Mouse (Mus musculus) embryonic facial prominence, embryonic 14.5 days (tissue): ENCODE measurements around the gene Ankrd12. TPM values are rescaled to one million over a fixed set of nuclear protein-coding genes. Genes with fewer than 3 reads are reported as not detected.
A peak's percentile ranks its signal among the peaks of the same experiment; 100 is the strongest.

ENCODE experiments used
- ATAC-seq: fragments of 200-750 bp; cut with Nextera tagmentation; 2 replicates; pipeline ENCODE4 v1.8.0; 2017; ENCODE audit warnings: low read depth, moderate number of reproducible peaks, moderate TSS enrichment
- DNase-seq: peaks from one replicate; pipeline ENCODE4 v3.0.0-alpha.2; 2015; ENCODE audit warnings: low spot score
- H3K27ac ChIP-seq: fragments of 300-500 bp; sonication (generic); replicated peaks from 2 replicates; pipeline ENCODE4 v1.5.1; 2014; ENCODE audit warnings: low read depth, mild to moderate bottlenecking, low read length, moderate library complexity
- H3K27me3 ChIP-seq: fragments of 300-500 bp; sonication (generic); replicated peaks from 2 replicates; pipeline ENCODE4 v1.6.1; 2014; ENCODE audit warnings: low read length; ENCODE audit not compliant: control insufficient read depth, insufficient read depth
- H3K36me3 ChIP-seq: fragments of 300-500 bp; sonication (generic); 2 replicates; pipeline ENCODE4 v1.6.1; 2014; ENCODE audit warnings: low read length, mixed read lengths; ENCODE audit not compliant: control insufficient read depth, insufficient read depth
- H3K4me1 ChIP-seq: fragments of 300-500 bp; sonication (generic); 2 replicates; pipeline ENCODE4 v1.6.1; 2014; ENCODE audit warnings: antibody characterized with exemption, low read length; ENCODE audit not compliant: control insufficient read depth, insufficient read depth
- H3K4me2 ChIP-seq: fragments of 300-500 bp; sonication (generic); 2 replicates; pipeline ENCODE4 v1.6.1; 2014; ENCODE audit warnings: low read depth, mild to moderate bottlenecking, low read length, moderate library complexity, mixed read lengths
- H3K4me3 ChIP-seq: fragments of 300-500 bp; sonication (generic); 2 replicates; pipeline ENCODE4 v1.5.1; 2014; ENCODE audit warnings: low read depth, mild to moderate bottlenecking, low read length
- H3K9ac ChIP-seq: fragments of 300-500 bp; sonication (generic); 2 replicates; pipeline ENCODE4 v1.6.1; 2014; ENCODE audit warnings: low read depth, mild to moderate bottlenecking, low read length, moderate library complexity, mixed read lengths
- H3K9me3 ChIP-seq: fragments of 300-500 bp; sonication (generic); 2 replicates; pipeline ENCODE4 v1.6.1; 2016; ENCODE audit warnings: low read length; ENCODE audit not compliant: control insufficient read depth
- WGBS: fragments of 180-500 bp; shearing (Covaris S2); extraction: QIAGEN DNeasy Blood & Tissue Kit; methylation state at CpG from one replicate; pipeline ENCODE4 v1.1.7; 2014; 5-methylcytosine and 5-hydroxymethylcytosine counted together
- polyA plus RNA-seq: library from polyadenylated mRNA; unstranded; fragments of >200 nt; fragmentation: Nextera tagmentation; extraction: Ambion mirVana; gene quantifications from 2 replicates; pipeline ENCODE4 v1.2.1, GENCODE M21; 2014

The Ankrd12 gene
- polyA plus RNA-seq, 1 experiment from 2014 or later: 25.2 TPM

GRCm38 (mm10) chr17:65967751-65968150, 109.1 kb downstream of the Ankrd12 start:
- DNase-seq (no peak), ATAC-seq (no peak)
- Histone ChIP-seq H3K27me3 (no peaks in the 10 kb centered on the region), H3K4me3 (no peak overlapping the region), H3K27ac (no peak overlapping the region), H3K4me1 (no peaks in the 10 kb centered on the region), H3K9ac (no peak overlapping the region), H3K36me3 (0 out of 2 replicates have a peak, but pooled peaks cover 4% of the 10 kb centered on the region), H3K4me2 (no peak overlapping the region), H3K9me3 (no peaks in the 10 kb centered on the region)
- WGBS: 62% methylated on average over 11 of the region's 11 CpGs

GRCm38 (mm10) chr17:65962263-65962662, 114.6 kb downstream of the Ankrd12 start:
- Histone ChIP-seq H3K9me3 (no peaks in the 10 kb centered on the region), H3K36me3 (no peaks in the 10 kb centered on the region), H3K27ac (no peak overlapping the region), H3K4me1 (peaks cover 4% of the 10 kb centered on the region; the same call in 1 of the 2 replicates), H3K4me3 (no peak overlapping the region), H3K4me2 (no peak overlapping the region), H3K9ac (no peak overlapping the region), H3K27me3 (no peaks in the 10 kb centered on the region)
- DNase-seq (no peak), ATAC-seq (no peak)
- WGBS: 92% methylated on average over 2 of the region's 2 CpGs

- no peaks in the 10 kb centered on the region for H3K36me3 ChIP-seq
- 0 out of 2 replicates have a peak, but pooled peaks have one; percentile 12 for ATAC-seq
- H3K4me2 ChIP-seq: no peak overlapping the region
- no peak overlapping the region for H3K4me3 ChIP-seq
- DNase-seq: no peak
- no peak overlapping the region for H3K27ac ChIP-seq
- H3K27me3 ChIP-seq: no peaks in the 10 kb centered on the region
- H3K9ac ChIP-seq: no peak overlapping the region
- 91% methylated on average over 2 of the region's 2 CpGs for WGBS
- H3K4me1 ChIP-seq: peaks cover 4% of the 10 kb centered on the region; the same call in 1 of the 2 replicates
- no peaks in the 10 kb centered on the region for H3K9me3 ChIP-seq
Measured at GRCm38 (mm10) chr17:65961606-65962136, 115.2 kb downstream of the Ankrd12 start.

GRCm38 (mm10) chr17:65959011-65959410, 117.9 kb downstream of the Ankrd12 start:
- ATAC-seq (no peak), DNase-seq (no peak)
- no peak overlapping the region for H3K27ac ChIP-seq
- no peaks in the 10 kb centered on the region for H3K36me3 ChIP-seq
- no peak overlapping the region for H3K4me3 ChIP-seq
- no peak overlapping the region for H3K4me2 ChIP-seq
- no peak overlapping the region for H3K9ac ChIP-seq
- no peaks in the 10 kb centered on the region for H3K27me3 ChIP-seq
- WGBS: 69% methylated on average over 3 of the region's 3 CpGs
- no peaks in the 10 kb centered on the region for H3K9me3 ChIP-seq
- H3K4me1 ChIP-seq: peaks cover 4% of the 10 kb centered on the region; the same call in 1 of the 2 replicates

- H3K27ac ChIP-seq: no peak overlapping the region
- ATAC-seq: no peak
- WGBS: 88% methylated on average over 1 of the region's 1 CpGs
Measured at GRCm38 (mm10) chr17:65958366-65958765, 118.5 kb downstream of the Ankrd12 start.

GRCm38 (mm10) chr17:65957782-65958325, 119.0 kb downstream of the Ankrd12 start:
- peak overlapping the region; percentile 44; the same call in 1 of the 2 replicates for H3K27ac ChIP-seq
- DNase-seq (no peak), ATAC-seq (peak; percentile 15; the same call in 1 of the 2 replicates)
- no peaks in the 10 kb centered on the region for H3K36me3 ChIP-seq
- no peak overlapping the region for H3K4me3 ChIP-seq
- H3K4me1 ChIP-seq: peaks cover 4% of the 10 kb centered on the region; the same call in 1 of the 2 replicates
- H3K27me3 ChIP-seq: no peaks in the 10 kb centered on the region
- H3K9me3 ChIP-seq: no peaks in the 10 kb centered on the region
- H3K9ac ChIP-seq: no peak overlapping the region
- H3K4me2 ChIP-seq: no peak overlapping the region
- WGBS: 75% methylated on average over 8 of the region's 8 CpGs

More at GRCm38 (mm10) chr17:65958366-65958765, 118.5 kb downstream of the Ankrd12 start:
- Histone ChIP-seq H3K9me3 (no peaks in the 10 kb centered on the region), H3K4me2 (no peak overlapping the region), H3K36me3 (no peaks in the 10 kb centered on the region), H3K9ac (no peak overlapping the region), H3K4me3 (no peak overlapping the region), H3K4me1 (peaks cover 4% of the 10 kb centered on the region; the same call in 1 of the 2 replicates), H3K27me3 (no peaks in the 10 kb centered on the region)
- no peak for DNase-seq

- H3K4me2 ChIP-seq: no peak overlapping the region
- peaks cover 4% of the 10 kb centered on the region; the same call in 1 of the 2 replicates for H3K4me1 ChIP-seq
- WGBS: 65% methylated on average over 14 of the region's 14 CpGs
- peak overlapping the region; percentile 44; the same call in 1 of the 2 replicates for H3K27ac ChIP-seq
- no peak overlapping the region for H3K4me3 ChIP-seq
- DNase-seq (peak; percentile 50), ATAC-seq (peak; percentile 45; the same call in 1 of the 2 replicates)
- no peaks in the 10 kb centered on the region for H3K36me3 ChIP-seq
- no peaks in the 10 kb centered on the region for H3K9me3 ChIP-seq
- no peak overlapping the region for H3K9ac ChIP-seq
- no peaks in the 10 kb centered on the region for H3K27me3 ChIP-seq
Measured at GRCm38 (mm10) chr17:65956993-65957781, 119.7 kb downstream of the Ankrd12 start.

GRCm38 (mm10) chr17:65956140-65956539, 120.7 kb downstream of the Ankrd12 start:
- no peaks in the 10 kb centered on the region for H3K36me3 ChIP-seq
- WGBS: 82% methylated on average over 3 of the region's 3 CpGs
- no peaks in the 10 kb centered on the region for H3K9me3 ChIP-seq
- H3K27ac ChIP-seq: no peak overlapping the region
- no peak overlapping the region for H3K9ac ChIP-seq
- no peak overlapping the region for H3K4me3 ChIP-seq
- H3K27me3 ChIP-seq: no peaks in the 10 kb centered on the region
- DNase-seq (no peak), ATAC-seq (no peak)
- H3K4me1 ChIP-seq: peaks cover 4% of the 10 kb centered on the region; the same call in 1 of the 2 replicates
- H3K4me2 ChIP-seq: no peak overlapping the region
